Mouse (Mus musculus) heart, postnatal 36 days (tissue): Measurements from ENCODE around the gene Nop9. TPM values are rescaled to one million over a fixed set of nuclear protein-coding genes. Genes with fewer than 3 reads are reported as not detected.

Experiments used
- total RNA-seq, 2 experiments: library from RNA; stranded (reverse); gene quantifications; 2 replicates each; pipeline ENCODE4 v1.2.3; 2021

The Nop9 gene
- total RNA-seq, 2 experiments from 2014 or later, result 8.4 to 12.8 TPM

Other genes with a start within 250 kb of the Nop9 start
- not detected for gene Cpne6, start 235.2 kb upstream of the Nop9 start, total RNA-seq
- gene Nrl, start 220.7 kb upstream of the Nop9 start, total RNA-seq, result not detected
- 10 to 100 TPM; 12.9 to 13.2 TPM for gene Pck2, start 205.4 kb upstream of the Nop9 start, total RNA-seq
- 100 to 1,000 TPM; 138 to 148 TPM for gene Dcaf11, start 185.7 kb upstream of the Nop9 start, total RNA-seq
- not detected for gene A730061H03Rik, start 185.3 kb upstream of the Nop9 start, total RNA-seq
- gene Fitm1, start 170.1 kb upstream of the Nop9 start, total RNA-seq, result 100 to 1,000 TPM; 188 to 200 TPM
- gene Psme1, start 167.6 kb upstream of the Nop9 start, total RNA-seq, result 100 to 1,000 TPM; 250 to 298 TPM
- 10 to 100 TPM; 59.7 to 63.2 TPM for gene Emc9, start 160.4 kb upstream of the Nop9 start, total RNA-seq
- gene Psme2, start 154.6 kb upstream of the Nop9 start, total RNA-seq, result 100 to 1,000 TPM; 103 to 107 TPM
- gene Rnf31, start 154.0 kb upstream of the Nop9 start, total RNA-seq, result 10 to 100 TPM; 29.1 to 35.0 TPM
- gene Irf9, start 142.1 kb upstream of the Nop9 start, total RNA-seq, result 10 to 100 TPM; 10.6 to 17.7 TPM
- under 1 TPM; 0.11 to 0.19 TPM for gene Rec8, start 127.7 kb upstream of the Nop9 start, total RNA-seq
- 10 to 100 TPM; 54.1 to 62.7 TPM for gene Ipo4, start 109.7 kb upstream of the Nop9 start, total RNA-seq
- 1 to 10 TPM; 3.0 to 3.7 TPM for gene Gm49378, start 107.8 kb upstream of the Nop9 start, total RNA-seq
- 10 to 100 TPM; 38.3 to 42.1 TPM for gene Tm9sf1, start 101.9 kb upstream of the Nop9 start, total RNA-seq
- gene Tssk4, start 95.5 kb upstream of the Nop9 start, total RNA-seq, result under 1 TPM; 0.51 to 0.61 TPM
- gene Mdp1, start 85.2 kb upstream of the Nop9 start, total RNA-seq, result 10 to 100 TPM; 42.6 to 57.7 TPM
- gene Gmpr2, start 73.8 kb upstream of the Nop9 start, total RNA-seq, result 10 to 100 TPM; 10.8 to 11.0 TPM
- 100 to 1,000 TPM; 242 to 257 TPM for gene Nedd8, start 73.6 kb upstream of the Nop9 start, total RNA-seq
- gene Tinf2, start 63.9 kb upstream of the Nop9 start, total RNA-seq, result 10 to 100 TPM in 1 of 2 experiments, 1 to 10 TPM in 1; 10.0 to 12.9 TPM
- gene Tgm1, start 31.8 kb upstream of the Nop9 start, total RNA-seq, result under 1 TPM; 0.31 to 0.33 TPM
- 10 to 100 TPM; 12.7 to 13.3 TPM for gene Rabggta, start 23.4 kb upstream of the Nop9 start, total RNA-seq
- gene Dhrs1, start within 50 bp of the Nop9 start, total RNA-seq, result 10 to 100 TPM; 41.3 to 44.2 TPM
- 1 to 10 TPM in 1 of 2 experiments, under 1 TPM in 1; 0.64 to 1.6 TPM for gene Cideb, start 12.8 kb downstream of the Nop9 start, total RNA-seq
- gene Ltb4r2, start 15.7 kb downstream of the Nop9 start, total RNA-seq, result under 1 TPM in 1 of 2 experiments, not detected in 1; 0.19 TPM
- gene Ltb4r1, start 20.3 kb downstream of the Nop9 start, total RNA-seq, result under 1 TPM in 1 of 2 experiments, not detected in 1; 0.24 TPM
- 10 to 100 TPM; 18.0 to 21.0 TPM for gene Adcy4, start 38.4 kb downstream of the Nop9 start, total RNA-seq
- 1 to 10 TPM; 3.0 to 5.1 TPM for gene Ripk3, start 43.2 kb downstream of the Nop9 start, total RNA-seq
- 1 to 10 TPM; 5.0 to 5.1 TPM for gene Nfatc4, start 77.5 kb downstream of the Nop9 start, total RNA-seq
- 10 to 100 TPM in 1 of 2 experiments, 1 to 10 TPM in 1; 9.5 to 10.5 TPM for gene Nynrin, start 108.3 kb downstream of the Nop9 start, total RNA-seq
- under 1 TPM in 1 of 2 experiments, not detected in 1; 0.19 TPM for gene Cbln3, start 138.7 kb downstream of the Nop9 start, total RNA-seq
- 10 to 100 TPM; 13.0 to 14.7 TPM for gene Khnyn, start 139.3 kb downstream of the Nop9 start, total RNA-seq
- 100 to 1,000 TPM; 109 to 116 TPM for gene Sdr39u1, start 154.6 kb downstream of the Nop9 start, total RNA-seq
- gene Cma1, start 199.0 kb downstream of the Nop9 start, total RNA-seq, result 1 to 10 TPM; 1.5 to 1.7 TPM
- not detected for gene Cma2, start 205.3 kb downstream of the Nop9 start, total RNA-seq